Mouse (Mus musculus): Measurements from ENCODE around the gene Slfn9. TPM values are rescaled to one million over a fixed set of nuclear protein-coding genes. Genes with fewer than 3 reads are reported as not detected.

Slfn9 gene
- polyA plus RNA-seq, 2 experiments, result 3.8 to 5.6 TPM

DNA sequence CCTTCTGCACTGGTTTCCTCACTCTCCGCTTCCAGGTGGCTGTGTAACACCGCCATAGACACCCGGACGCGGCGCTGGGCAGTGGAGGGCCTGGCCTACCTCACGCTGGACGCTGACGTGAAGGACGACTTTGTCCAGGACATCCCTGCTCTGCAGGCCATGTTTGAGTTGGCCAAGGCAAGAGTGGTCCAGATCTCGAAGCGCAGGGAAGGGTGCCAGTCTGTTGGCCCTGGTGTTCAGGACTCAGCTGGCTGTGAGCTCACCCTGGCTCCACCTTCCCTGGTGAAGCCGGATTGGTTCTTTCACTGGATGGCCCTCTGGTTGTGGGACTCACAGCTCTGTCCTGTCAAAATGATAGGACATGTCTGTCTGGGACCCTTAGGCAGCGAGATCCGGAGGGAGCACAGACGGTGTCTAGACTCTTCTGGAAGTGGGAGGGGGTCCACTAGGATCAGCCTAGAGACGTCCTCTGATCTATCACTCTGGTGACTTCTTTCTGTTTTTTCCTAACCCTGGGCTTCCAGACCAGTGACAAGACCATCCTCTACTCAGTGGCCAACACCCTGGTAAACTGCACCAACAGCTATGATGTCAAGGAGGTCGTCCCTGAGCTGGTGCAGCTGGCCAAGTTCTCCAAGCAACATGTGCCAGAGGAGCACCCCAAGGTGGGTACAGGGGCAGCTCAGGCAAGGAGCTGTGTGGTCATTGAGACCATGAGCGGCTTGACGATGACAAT is 62.6 kb downstream of the Slfn9 start:
- DNase-seq (ENCODE audit: low read depth in 3 of 3, low spot score in 3 of 3) (no peak), ATAC-seq (ENCODE audit: insufficient read depth) (no peak)
- H3K4me3 ChIP-seq (ENCODE audit: insufficient read depth in 1 of 2, low read depth in 2 of 2, low read length in 2 of 2), result no peak overlapping the region
- no peak overlapping the region for H3K4me2 ChIP-seq (ENCODE audit: low read depth)
- TF ChIP-seq CTCF (IDR thresholded peaks at IDR 0.05; ENCODE audit: low read depth) (no peak), EP300 (IDR thresholded peaks at IDR 0.05; ENCODE audit: low read depth) (no peak)
- H3K9ac ChIP-seq (replicated peaks), result no peak overlapping the region
- 36% methylated on average over 20 of the region's 20 CpGs for WGBS (ENCODE audit: insufficient replicate concordance)
- peaks cover 59% of the 10 kb centered on the region for H3K27me3 ChIP-seq (ENCODE audit: control insufficient read depth, insufficient read depth, low read length)
- no peaks in the 10 kb centered on the region for H3K4me1 ChIP-seq (replicated peaks; ENCODE audit: control insufficient read depth in 2 of 2, insufficient read depth in 2 of 2, low read length in 1 of 2)
- no peaks in the 10 kb centered on the region for H3K36me3 ChIP-seq (replicated peaks; ENCODE audit: control insufficient read depth, insufficient read depth, low read depth)
- no peak overlapping the region for H3K27ac ChIP-seq
- H3K9me3 ChIP-seq (ENCODE audit: control insufficient read depth, low read length), result no peaks in the 10 kb centered on the region

Small RNA genes lying within 50 kb of the gene (microRNA-seq; reads per million reads assigned to microRNA genes)
- gene Gm27598 (not detected), gene Mir7679 (not detected)

Other genes with a start within 250 kb of the Slfn9 start
- 0.08 and 0.09 TPM in 2 replicates for gene Cct6b, start 227.5 kb downstream of the Slfn9 start, polyA plus RNA-seq (2012; rRNA removed)
- gene Cct6b, start 227.5 kb downstream of the Slfn9 start, polyA plus RNA-seq (2014; fragmentation: Nextera tagmentation; extraction: Ambion mirVana), result 0.13 and 0.27 TPM in 2 replicates
- gene Zfp830, start 227.5 kb downstream of the Slfn9 start, polyA plus RNA-seq (2012; rRNA removed), result 6.3 and 10.5 TPM in 2 replicates
- gene Zfp830, start 227.5 kb downstream of the Slfn9 start, polyA plus RNA-seq (2014; fragmentation: Nextera tagmentation; extraction: Ambion mirVana), result 15.1 and 15.5 TPM in 2 replicates
- gene Lig3, start 210.7 kb downstream of the Slfn9 start, polyA plus RNA-seq (2012; rRNA removed), result 6.3 and 6.5 TPM in 2 replicates
- gene Lig3, start 210.7 kb downstream of the Slfn9 start, polyA plus RNA-seq (2014; fragmentation: Nextera tagmentation; extraction: Ambion mirVana), result 8.3 and 10.3 TPM in 2 replicates
- gene Rffl, start 120.6 kb downstream of the Slfn9 start, polyA plus RNA-seq (2012; rRNA removed), result 12.6 and 12.9 TPM in 2 replicates
- gene Rffl, start 120.6 kb downstream of the Slfn9 start, polyA plus RNA-seq (2014; fragmentation: Nextera tagmentation; extraction: Ambion mirVana), result 19.0 and 20.6 TPM in 2 replicates
- 2.8 and 3.5 TPM in 2 replicates for gene Rad51d, start 101.2 kb downstream of the Slfn9 start, polyA plus RNA-seq (2012; rRNA removed)
- 5.8 and 6.8 TPM in 2 replicates for gene Rad51d, start 101.2 kb downstream of the Slfn9 start, polyA plus RNA-seq (2014; fragmentation: Nextera tagmentation; extraction: Ambion mirVana)
- 0.07 and 0.09 TPM in 2 replicates for gene Fndc8, start 99.7 kb downstream of the Slfn9 start, polyA plus RNA-seq (2012; rRNA removed)
- 0.04 and 0.18 TPM in 2 replicates for gene Fndc8, start 99.7 kb downstream of the Slfn9 start, polyA plus RNA-seq (2014; fragmentation: Nextera tagmentation; extraction: Ambion mirVana)
- 26.1 and 27.2 TPM in 2 replicates for gene Nle1, start 83.4 kb downstream of the Slfn9 start, polyA plus RNA-seq (2012; rRNA removed)
- 11.9 and 13.8 TPM in 2 replicates for gene Nle1, start 83.4 kb downstream of the Slfn9 start, polyA plus RNA-seq (2014; fragmentation: Nextera tagmentation; extraction: Ambion mirVana)
- 0.21 and 0.45 TPM in 2 replicates for gene Unc45b, start 81.3 kb downstream of the Slfn9 start, polyA plus RNA-seq (2012; rRNA removed)
- gene Unc45b, start 81.3 kb downstream of the Slfn9 start, polyA plus RNA-seq (2014; fragmentation: Nextera tagmentation; extraction: Ambion mirVana), result 0.57 and 0.95 TPM in 2 replicates
- gene Slfn5, start 40.5 kb downstream of the Slfn9 start, polyA plus RNA-seq (2012; rRNA removed), result 0.31 and 0.54 TPM in 2 replicates
- 0.81 and 0.84 TPM in 2 replicates for gene Slfn5, start 40.5 kb downstream of the Slfn9 start, polyA plus RNA-seq (2014; fragmentation: Nextera tagmentation; extraction: Ambion mirVana)
- gene Slfn8, start 29.0 kb upstream of the Slfn9 start, polyA plus RNA-seq (2012; rRNA removed), result 0.09 and 0.18 TPM in 2 replicates
- 0.22 and 0.37 TPM in 2 replicates for gene Slfn8, start 29.0 kb upstream of the Slfn9 start, polyA plus RNA-seq (2014; fragmentation: Nextera tagmentation; extraction: Ambion mirVana)
- gene Slfn2, start 73.3 kb upstream of the Slfn9 start, polyA plus RNA-seq (2012; rRNA removed), result 2.4 and 3.6 TPM in 2 replicates
- 7.4 and 8.8 TPM in 2 replicates for gene Slfn2, start 73.3 kb upstream of the Slfn9 start, polyA plus RNA-seq (2014; fragmentation: Nextera tagmentation; extraction: Ambion mirVana)
- 0.12 and 0.21 TPM in 2 replicates for gene Slfn1, start 125.0 kb upstream of the Slfn9 start, polyA plus RNA-seq (2012; rRNA removed)
- 0.08 and 0.28 TPM in 2 replicates for gene Slfn1, start 125.0 kb upstream of the Slfn9 start, polyA plus RNA-seq (2014; fragmentation: Nextera tagmentation; extraction: Ambion mirVana)
- gene Slfn4, start 183.4 kb upstream of the Slfn9 start, polyA plus RNA-seq (2012; rRNA removed), result 0.21 and 0.37 TPM in 2 replicates
- gene Slfn4, start 183.4 kb upstream of the Slfn9 start, polyA plus RNA-seq (2014; fragmentation: Nextera tagmentation; extraction: Ambion mirVana), result 0.10 and 0.25 TPM in 2 replicates
- gene Slfn3, start 199.5 kb upstream of the Slfn9 start, polyA plus RNA-seq (2012; rRNA removed), result 1.3 and 2.6 TPM in 2 replicates
- gene Slfn3, start 199.5 kb upstream of the Slfn9 start, polyA plus RNA-seq (2014; fragmentation: Nextera tagmentation; extraction: Ambion mirVana), result 2.4 and 2.7 TPM in 2 replicates